Mouse (Mus musculus) embryonic facial prominence, embryonic 12.5 days (tissue): ENCODE results near the gene Vav2. TPM values are rescaled to one million over a fixed set of nuclear protein-coding genes. Genes with fewer than 3 reads are reported as not detected.

Experiments used
- ATAC-seq: fragments of 200-750 bp; cut with Nextera tagmentation; 2 replicates; pipeline ENCODE4 v1.8.0; 2017; ENCODE audit not compliant: insufficient number of reproducible peaks, insufficient read depth, low FRiP score, low TSS enrichment
- H3K27ac ChIP-seq: fragments of 300-500 bp; sonication (generic); 2 replicates; pipeline ENCODE4 v1.5.1; 2016; ENCODE audit warnings: mild to moderate bottlenecking
- H3K27me3 ChIP-seq: fragments of 300-500 bp; sonication (generic); 2 replicates; pipeline ENCODE4 v1.6.1; 2016; ENCODE audit warnings: mild to moderate bottlenecking, moderate library complexity
- H3K36me3 ChIP-seq: fragments of 300-500 bp; sonication (generic); 2 replicates; pipeline ENCODE4 v1.6.1; 2016; ENCODE audit warnings: mild to moderate bottlenecking
- H3K4me1 ChIP-seq: fragments of 300-500 bp; sonication (generic); 2 replicates; pipeline ENCODE4 v1.6.1; 2016
- H3K4me2 ChIP-seq: fragments of 300-500 bp; sonication (generic); replicated peaks from 2 replicates; pipeline ENCODE4 v1.6.1; 2016; ENCODE audit warnings: mild to moderate bottlenecking, moderate library complexity
- H3K4me3 ChIP-seq: fragments of 300-500 bp; sonication (generic); 2 replicates; pipeline ENCODE4 v1.5.1; 2016; ENCODE audit warnings: mild to moderate bottlenecking
- H3K9ac ChIP-seq: fragments of 300-500 bp; sonication (generic); 2 replicates; pipeline ENCODE4 v1.6.1; 2016; ENCODE audit warnings: mild to moderate bottlenecking, moderate library complexity
- H3K9me3 ChIP-seq: fragments of 300-500 bp; sonication (generic); 2 replicates; pipeline ENCODE4 v1.6.1; 2016; ENCODE audit warnings: mild to moderate bottlenecking, moderate library complexity
- WGBS: fragments of 180-500 bp; shearing (Covaris S2); methylation state at CpG from one replicate; pipeline ENCODE4 v1.1.7; 2016; 5-methylcytosine and 5-hydroxymethylcytosine counted together
- polyA plus RNA-seq: library from polyadenylated mRNA; unstranded; fragments of >200 nt; fragmentation: Nextera tagmentation; extraction: Ambion mirVana; gene quantifications from 2 replicates; pipeline ENCODE4 v1.2.1, GENCODE M21; 2016

Vav2 gene
- polyA plus RNA-seq, 1 experiment from 2014 or later = 9.8 TPM

DNA sequence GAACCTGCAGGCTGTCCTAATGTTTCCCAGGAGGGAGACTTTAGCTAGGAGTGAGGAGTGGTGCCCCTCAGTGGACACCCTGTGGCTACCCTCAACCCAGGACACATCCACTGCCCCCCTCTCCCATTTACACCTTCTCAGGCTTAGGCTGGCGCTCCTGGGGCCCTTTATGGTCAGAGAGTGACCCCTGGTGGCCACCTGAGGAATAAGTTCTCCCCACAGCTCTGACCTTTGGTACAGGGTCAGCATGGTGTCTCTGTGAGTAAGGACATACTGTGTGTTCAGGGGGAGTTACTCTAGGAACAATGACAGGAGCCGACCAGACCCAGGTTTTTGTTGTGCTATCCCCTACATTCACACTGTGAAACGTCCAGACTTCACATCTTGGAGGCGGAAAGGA, 189.5 kb downstream of the Vav2 start:
- Histone ChIP-seq H3K9me3 (no peaks in the 10 kb centered on the region), H3K36me3 (no peaks in the 10 kb centered on the region), H3K4me1 (no peaks in the 10 kb centered on the region), H3K4me3 (no peak overlapping the region), H3K4me2 (no peak overlapping the region), H3K27me3 (no peaks in the 10 kb centered on the region), H3K9ac (no peak overlapping the region), H3K27ac (no peak overlapping the region)
- ATAC-seq = 0 out of 2 replicates have a peak, but pooled peaks have one; percentile 45
- 27% methylated on average over 4 of the region's 4 CpGs for WGBS

DNA sequence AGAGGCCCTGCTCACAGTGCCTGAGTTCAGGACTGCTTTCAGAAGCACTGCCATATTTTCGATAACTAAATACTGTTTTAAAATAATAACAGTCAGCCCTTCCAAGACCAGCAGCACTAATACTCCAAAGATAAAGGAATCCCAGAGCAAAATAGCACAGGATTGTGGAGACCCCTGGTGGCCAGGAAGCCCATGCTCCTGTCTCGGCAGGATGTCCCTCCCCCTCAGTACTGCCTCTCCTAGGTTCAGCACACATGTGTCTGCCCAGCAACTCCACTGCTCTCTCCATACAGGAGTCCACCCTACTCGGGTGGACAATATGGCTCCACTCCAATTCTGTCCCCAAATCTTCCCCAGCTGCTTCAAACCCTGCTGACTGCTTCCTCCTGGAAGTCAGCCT, 191.1 kb downstream of the Vav2 start:
- Histone ChIP-seq H3K9me3 (no peaks in the 10 kb centered on the region), H3K36me3 (no peaks in the 10 kb centered on the region), H3K4me1 (no peaks in the 10 kb centered on the region), H3K27me3 (no peaks in the 10 kb centered on the region), H3K9ac (no peak overlapping the region), H3K27ac (no peak overlapping the region), H3K4me3 (no peak overlapping the region), H3K4me2 (no peak overlapping the region)
- 21% methylated on average over 3 of the region's 3 CpGs for WGBS
- no peak for ATAC-seq

DNA sequence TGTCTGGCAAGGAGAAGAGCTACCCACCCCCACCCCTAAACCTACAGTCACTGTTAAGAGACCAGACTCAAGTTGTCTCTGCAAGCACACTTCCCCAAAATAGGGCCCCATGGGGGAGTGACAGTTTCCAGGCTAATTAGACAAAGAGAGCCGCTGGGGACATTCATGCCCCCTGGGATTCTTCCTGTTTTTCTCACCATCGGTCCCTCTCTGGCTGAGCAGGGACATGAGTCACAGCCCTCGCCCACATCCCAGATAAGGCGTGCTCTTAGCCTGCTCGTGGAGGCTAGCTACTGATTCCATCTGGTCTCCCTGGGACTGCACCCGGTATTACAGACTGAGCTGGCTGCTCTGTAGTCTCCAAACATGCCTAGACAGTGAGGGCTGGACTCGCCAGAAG, 194.5 kb downstream of the Vav2 start:
- H3K9me3 ChIP-seq = no peaks in the 10 kb centered on the region
- H3K4me3 ChIP-seq = no peak overlapping the region
- H3K27ac ChIP-seq = no peak overlapping the region
- 27% methylated on average over 7 of the region's 7 CpGs for WGBS
- H3K36me3 ChIP-seq = no peaks in the 10 kb centered on the region
- no peaks in the 10 kb centered on the region for H3K4me1 ChIP-seq
- H3K4me2 ChIP-seq = no peak overlapping the region
- ATAC-seq = no peak
- H3K9ac ChIP-seq = no peak overlapping the region
- no peaks in the 10 kb centered on the region for H3K27me3 ChIP-seq

DNA sequence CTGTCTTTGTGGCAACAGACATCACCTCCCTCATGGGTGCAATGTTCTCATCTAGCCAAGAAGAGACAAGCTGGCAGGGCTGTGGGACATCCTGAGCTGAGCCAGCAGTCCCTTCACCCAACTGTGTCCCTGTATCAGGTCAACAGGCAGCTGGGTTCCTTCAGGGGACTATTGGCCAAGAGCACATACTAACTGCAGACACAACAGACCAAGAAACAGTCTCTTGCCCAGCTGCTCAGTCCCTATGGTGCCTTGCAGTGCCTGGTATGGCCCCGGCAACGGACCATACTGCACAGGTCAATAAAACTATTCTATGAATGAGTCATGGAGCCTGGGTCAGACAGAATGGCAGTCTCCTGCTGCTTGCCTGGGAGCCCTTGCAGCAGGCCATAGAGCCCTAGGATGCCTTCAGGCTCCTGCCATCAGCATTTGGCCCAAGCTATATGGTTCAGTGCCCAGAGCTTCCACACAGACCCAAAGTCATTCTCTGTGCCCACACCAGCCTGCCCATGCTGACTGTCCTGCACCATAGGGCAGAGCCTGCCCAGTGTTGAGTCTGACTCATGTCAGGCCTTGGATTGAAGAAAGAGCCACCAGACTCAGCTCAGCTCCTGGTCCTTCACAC, 197.2 kb downstream of the Vav2 start:
- H3K9me3 ChIP-seq = no peaks in the 10 kb centered on the region
- no peak for ATAC-seq
- no peaks in the 10 kb centered on the region for H3K27me3 ChIP-seq
- WGBS = 86% methylated on average over 2 of the region's 2 CpGs
- H3K4me1 ChIP-seq = no peaks in the 10 kb centered on the region; the same call in 1 of the 2 replicates
- no peak overlapping the region for H3K4me2 ChIP-seq
- H3K4me3 ChIP-seq = no peak overlapping the region
- H3K27ac ChIP-seq = no peak overlapping the region
- no peaks in the 10 kb centered on the region for H3K36me3 ChIP-seq
- H3K9ac ChIP-seq = no peak overlapping the region

DNA sequence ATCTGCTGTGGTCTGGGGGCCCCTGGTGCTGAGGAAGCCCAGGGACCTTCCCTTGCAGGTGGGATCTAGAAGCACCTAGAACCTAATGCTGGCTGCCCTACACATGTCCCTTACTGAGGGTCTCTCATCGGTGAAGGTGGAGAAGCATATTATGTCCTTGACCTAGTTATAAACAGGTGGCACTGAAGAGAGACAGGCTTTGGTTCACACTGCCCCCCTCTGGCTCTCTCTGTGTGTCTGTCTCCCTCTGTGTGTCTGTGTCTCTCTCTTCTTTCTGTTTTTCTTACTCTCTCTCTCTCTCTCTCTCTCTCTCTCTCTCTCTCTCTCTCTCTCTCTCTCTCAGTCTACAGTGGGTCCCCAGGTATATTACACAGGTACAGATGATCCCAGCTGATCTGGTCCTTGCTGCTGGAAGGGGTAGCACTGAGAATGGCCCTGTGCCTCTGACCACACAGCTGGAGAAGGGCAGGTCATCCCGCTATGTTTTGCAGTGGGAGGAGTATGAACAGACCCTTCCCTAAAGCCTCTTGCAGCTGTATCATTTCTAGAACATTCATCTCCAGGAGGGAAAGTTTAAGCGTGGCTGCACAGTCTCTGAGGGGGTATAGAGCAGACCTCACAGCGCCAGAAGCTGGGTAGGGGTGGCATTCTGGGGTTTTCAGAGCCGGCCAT, 197.9 kb downstream of the Vav2 start:
- Histone ChIP-seq H3K36me3 (no peaks in the 10 kb centered on the region), H3K4me2 (no peak overlapping the region), H3K4me3 (no peak overlapping the region), H3K4me1 (no peaks in the 10 kb centered on the region; the same call in 1 of the 2 replicates), H3K27me3 (no peaks in the 10 kb centered on the region), H3K27ac (no peak overlapping the region), H3K9ac (no peak overlapping the region), H3K9me3 (no peaks in the 10 kb centered on the region)
- 81% methylated on average over 5 of the region's 5 CpGs for WGBS
- ATAC-seq = no peak

DNA sequence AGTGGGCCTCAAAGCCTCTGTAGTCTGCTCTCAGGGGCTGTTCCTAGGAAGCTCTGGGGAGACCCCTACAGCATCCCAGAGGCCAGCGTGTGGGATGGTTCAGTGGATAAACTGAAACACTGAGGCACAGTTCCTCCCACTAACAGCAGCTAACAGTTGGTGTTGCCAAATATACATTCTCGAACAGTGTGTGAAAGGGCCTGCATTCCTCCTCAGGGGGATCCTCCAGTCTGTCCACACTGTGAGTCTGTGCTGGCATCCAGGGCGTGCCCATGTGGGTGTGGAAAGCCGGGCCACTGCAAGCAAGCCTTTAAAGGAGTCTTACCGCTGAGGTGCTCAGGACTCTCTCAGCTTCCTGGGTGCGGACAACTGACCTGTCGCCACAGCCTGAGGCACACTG, 200.3 kb downstream of the Vav2 start:
- ATAC-seq = 0 out of 2 replicates have a peak, but pooled peaks have one; percentile 63
- Histone ChIP-seq H3K27me3 (no peaks in the 10 kb centered on the region), H3K9me3 (no peaks in the 10 kb centered on the region), H3K9ac (no peak overlapping the region), H3K4me3 (no peak overlapping the region), H3K27ac (no peak overlapping the region), H3K36me3 (no peaks in the 10 kb centered on the region), H3K4me2 (no peak overlapping the region), H3K4me1 (no peaks in the 10 kb centered on the region; the same call in 1 of the 2 replicates)
- WGBS = 64% methylated on average over 7 of the region's 7 CpGs

DNA sequence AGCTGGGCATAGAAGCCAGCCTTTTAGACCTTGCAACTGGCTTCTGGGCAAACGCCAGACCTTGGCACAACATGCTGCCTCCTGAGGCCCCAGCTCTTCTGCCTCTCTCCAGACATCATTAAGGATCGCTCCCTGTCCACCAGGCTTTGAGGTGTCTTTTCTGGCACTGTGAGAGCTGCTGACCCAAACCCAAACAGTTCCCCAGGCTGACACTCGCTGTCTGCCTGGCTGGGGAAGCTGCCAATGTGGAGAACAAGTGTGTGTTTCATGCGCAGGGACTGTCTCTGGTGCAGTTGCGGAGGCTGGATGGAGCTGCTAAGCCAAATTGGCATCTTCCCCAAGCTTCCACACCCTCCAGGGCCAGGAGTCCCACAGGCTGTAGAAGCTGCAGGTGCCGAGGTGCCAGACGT, 203.8 kb downstream of the Vav2 start:
- Histone ChIP-seq H3K4me3 (no peak overlapping the region), H3K9me3 (no peaks in the 10 kb centered on the region), H3K36me3 (no peaks in the 10 kb centered on the region), H3K9ac (no peak overlapping the region; the same call in 1 of the 2 replicates), H3K27me3 (no peaks in the 10 kb centered on the region), H3K4me1 (no peaks in the 10 kb centered on the region; the same call in 1 of the 2 replicates), H3K27ac (no peak overlapping the region), H3K4me2 (no peak overlapping the region)
- no peak for ATAC-seq
- 84% methylated on average over 7 of the region's 7 CpGs for WGBS

DNA sequence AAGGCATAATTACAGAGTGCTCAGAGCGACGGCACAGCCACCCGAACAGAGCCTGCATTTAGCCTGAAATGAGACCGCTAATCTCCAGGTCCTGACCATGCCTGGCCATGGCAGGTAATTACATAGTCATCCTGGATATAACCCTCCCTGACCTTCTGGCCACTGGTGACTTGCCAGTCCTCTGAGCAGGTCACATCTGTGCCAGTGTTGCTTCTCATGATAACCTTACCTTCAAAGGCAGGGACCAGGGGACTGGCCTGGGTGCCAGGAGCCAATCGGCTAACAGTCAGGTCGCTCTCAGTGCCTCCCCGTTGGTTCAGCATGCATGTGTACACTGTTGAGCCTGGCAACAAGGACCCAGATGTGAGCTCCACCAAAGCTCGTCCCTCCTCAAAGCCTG, 208.3 kb downstream of the Vav2 start:
- no peaks in the 10 kb centered on the region for H3K9me3 ChIP-seq
- H3K27ac ChIP-seq = no peak overlapping the region
- no peaks in the 10 kb centered on the region for H3K27me3 ChIP-seq
- no peak overlapping the region for H3K9ac ChIP-seq
- H3K4me3 ChIP-seq = no peak overlapping the region
- no peak for ATAC-seq
- no peaks in the 10 kb centered on the region for H3K4me1 ChIP-seq
- WGBS = 78% methylated on average over 8 of the region's 8 CpGs
- no peak overlapping the region for H3K4me2 ChIP-seq
- H3K36me3 ChIP-seq = no peaks in the 10 kb centered on the region

DNA sequence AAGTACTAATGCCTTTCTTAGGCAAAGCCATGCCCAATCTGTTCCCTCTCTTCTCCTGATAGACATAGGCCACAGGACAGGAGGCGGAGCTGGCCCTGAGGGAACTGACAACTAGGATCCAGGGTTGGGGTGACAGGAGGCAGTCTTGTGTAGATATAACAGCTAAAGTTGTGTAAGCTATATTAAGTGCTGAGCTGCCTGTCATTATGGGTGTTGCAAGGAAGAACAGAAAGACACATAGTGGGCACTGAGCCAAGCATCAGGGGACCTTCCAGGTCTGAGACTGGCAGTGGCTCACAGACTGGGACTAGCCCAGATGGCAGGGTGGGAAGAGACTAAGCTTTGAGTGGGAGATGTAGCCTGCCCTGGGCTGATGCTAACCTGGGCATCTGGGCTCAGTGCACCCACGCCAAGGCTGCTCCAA, 208.7 kb downstream of the Vav2 start:
- H3K27me3 ChIP-seq = no peaks in the 10 kb centered on the region
- H3K36me3 ChIP-seq = no peaks in the 10 kb centered on the region
- ATAC-seq = no peak
- no peak overlapping the region for H3K4me3 ChIP-seq
- H3K9ac ChIP-seq = no peak overlapping the region
- no peaks in the 10 kb centered on the region for H3K9me3 ChIP-seq
- H3K4me1 ChIP-seq = no peaks in the 10 kb centered on the region
- WGBS = 78% methylated on average over 2 of the region's 2 CpGs
- no peak overlapping the region for H3K27ac ChIP-seq
- no peak overlapping the region for H3K4me2 ChIP-seq

DNA sequence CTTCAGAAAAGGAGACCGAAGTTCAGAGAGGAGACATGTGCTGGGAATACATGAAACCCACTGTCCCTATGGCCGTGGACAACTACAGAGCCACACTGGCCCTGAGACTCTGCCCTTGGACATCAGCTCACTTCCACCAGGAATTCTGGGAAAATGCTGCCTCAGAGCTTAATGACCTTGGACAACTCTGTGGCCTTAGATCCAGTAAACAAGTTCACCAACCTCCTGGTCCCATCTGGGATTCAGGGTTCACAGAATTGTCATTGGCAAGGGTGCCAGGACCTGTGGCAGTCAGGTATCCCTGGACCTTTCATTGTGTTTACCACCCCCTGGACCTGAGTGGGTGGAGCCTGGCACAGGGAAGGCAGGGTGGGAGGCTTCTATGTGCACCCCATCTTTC, 211.3 kb downstream of the Vav2 start:
- no peak for ATAC-seq
- WGBS = 84% methylated on average over 2 of the region's 2 CpGs
- H3K27ac ChIP-seq = no peak overlapping the region

More for the DNA sequence above, 211.3 kb downstream of the Vav2 start:
- Histone ChIP-seq H3K9ac (no peak overlapping the region), H3K4me2 (no peak overlapping the region), H3K4me1 (no peaks in the 10 kb centered on the region), H3K36me3 (0 out of 2 replicates have a peak, but pooled peaks cover 3% of the 10 kb centered on the region), H3K4me3 (no peak overlapping the region), H3K9me3 (no peaks in the 10 kb centered on the region), H3K27me3 (no peaks in the 10 kb centered on the region)
